ENCODE assay signal across 8 mouse cellular contexts in the genomic region with DNA sequence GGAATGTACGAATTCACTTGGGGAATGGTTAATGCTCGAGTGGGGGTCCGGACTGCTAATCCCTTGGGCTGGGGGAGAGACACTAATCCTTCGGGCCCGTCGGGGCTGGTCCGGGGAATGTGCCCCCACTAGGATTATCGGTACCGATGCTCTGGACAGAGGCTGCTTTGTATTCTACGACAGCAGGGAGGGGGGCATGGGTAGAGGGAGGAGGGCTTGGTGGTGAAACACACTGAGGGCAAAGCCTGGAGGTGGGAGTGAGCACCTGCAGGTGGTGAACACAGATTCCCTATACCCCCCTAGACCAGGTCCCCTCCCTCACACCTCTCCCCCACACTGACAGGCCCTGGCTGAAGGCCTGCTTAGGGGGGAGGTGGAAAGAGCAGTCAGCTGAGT. TPM values are rescaled to one million over a fixed set of nuclear protein-coding genes. Genes with fewer than 3 reads are reported as not detected.
DNase-seq lines count a peak whose midpoint lies in the region; ATAC-seq and TF ChIP-seq lines count a peak whose summit lies in the region.

No protein-coding gene starts in this region.

- H3K4me1 ChIP-seq in heart, embryonic 14.5 days (ENCODE audit: control insufficient read depth in 2 of 2, insufficient read depth in 2 of 2, low read length in 2 of 2) = peaks cover 36 to 49% of the 10 kb centered on the region in 2 experiments
- H3K4me1 ChIP-seq in liver, embryonic 13.5 days (replicated peaks) = peaks cover 62% of the 10 kb centered on the region

- peaks cover 15% of the 10 kb centered on the region for H3K79me3 ChIP-seq in C2C12 (ENCODE audit: low read depth)

- peaks cover 37% of the 10 kb centered on the region for H3K79me2 ChIP-seq in C2C12 (ENCODE audit: control insufficient read depth, insufficient read depth)

- peak overlapping the region; percentile 94 for H3K4me2 ChIP-seq in heart, embryonic 14.5 days (ENCODE audit: low read length)
- H3K4me2 ChIP-seq in liver, embryonic 13.5 days = peak overlapping the region; percentile 94

- peak; percentile 69 for DNase-seq in cerebellum, adult 9-10 months
- no peak for DNase-seq in cerebellum, postnatal 10 days
- no peak for DNase-seq in liver, embryonic 13.5 days
- DNase-seq in testis, postnatal 14 days (ENCODE audit: low spot score) = peak; percentile 64
- no peak for DNase-seq in layer of hippocampus, postnatal 36 days
- DNase-seq in adrenal gland, adult 18-20 months (ENCODE audit: low spot score in 2 of 2) = no peak

- H3K4me3 ChIP-seq in C2C12 (ENCODE audit: insufficient read depth, poor library complexity, severe bottlenecking) = peak overlapping the region; percentile 57
- H3K4me3 ChIP-seq in heart, embryonic 14.5 days (ENCODE audit: control insufficient read depth in 1 of 2, insufficient read depth in 1 of 2, low read depth in 1 of 2, low read length in 2 of 2) = peak overlapping the region; percentile 72 to 78
- peak overlapping the region; percentile 69 for H3K4me3 ChIP-seq in liver, embryonic 13.5 days (replicated peaks)

- WGBS in heart, embryonic 14.5 days = 4% methylated on average over 10 of the region's 10 CpGs
- 12% methylated on average over 10 of the region's 10 CpGs for WGBS in liver, embryonic 13.5 days (ENCODE audit: insufficient replicate concordance)

- H3K36me3 ChIP-seq in C2C12 (ENCODE audit: control insufficient read depth, insufficient read depth) = peaks cover 30% of the 10 kb centered on the region
- peaks cover 24% of the 10 kb centered on the region for H3K36me3 ChIP-seq in heart, embryonic 14.5 days (ENCODE audit: control insufficient read depth, insufficient read depth, low read length)
- H3K36me3 ChIP-seq in liver, embryonic 13.5 days = peaks cover 19% of the 10 kb centered on the region

- TF ChIP-seq CTCF in C2C12 (IDR thresholded peaks at IDR 0.05; ENCODE audit: control insufficient read depth, insufficient read depth, insufficient read length) = no peak

- ATAC-seq in heart, embryonic 14.5 days (ENCODE audit: insufficient number of reproducible peaks, insufficient read depth, low FRiP score, low read depth) = no peak
- no peak for ATAC-seq in liver, embryonic 13.5 days (ENCODE audit: low read depth)

- no peaks in the 10 kb centered on the region for H3K9me3 ChIP-seq in heart, embryonic 14.5 days (ENCODE audit: control insufficient read depth, low read length)
- no peaks in the 10 kb centered on the region for H3K9me3 ChIP-seq in liver, embryonic 13.5 days (replicated peaks)

- peak overlapping the region; percentile 92 for H3ac ChIP-seq in C2C12 (ENCODE audit: control insufficient read depth, insufficient read length, low read depth)

- H3K27me3 ChIP-seq in C2C12 (ENCODE audit: control insufficient read depth, insufficient read depth, insufficient read length) = no peaks in the 10 kb centered on the region
- H3K27me3 ChIP-seq in heart, embryonic 14.5 days (ENCODE audit: control insufficient read depth, insufficient read depth, low read length) = no peaks in the 10 kb centered on the region
- no peaks in the 10 kb centered on the region for H3K27me3 ChIP-seq in liver, embryonic 13.5 days

- peak overlapping the region; percentile 85 for H3K9ac ChIP-seq in heart, embryonic 14.5 days (ENCODE audit: low read length)
- H3K9ac ChIP-seq in liver, embryonic 13.5 days = peak overlapping the region; percentile 88

- H3K27ac ChIP-seq in heart, embryonic 14.5 days (replicated peaks in 1 of 2; ENCODE audit: control insufficient read depth in 1 of 2, insufficient read depth in 1 of 2, low read depth in 2 of 2, low read length in 2 of 2) = no peak overlapping the region
- no peak overlapping the region for H3K27ac ChIP-seq in liver, embryonic 13.5 days

TF ChIP-seq in C2C12, 6 proteins besides CTCF, POLR2A, EP300 and RAD21:
- no peak for TF ChIP-seq FOSL1 (IDR thresholded peaks at IDR 0.05; ENCODE audit: insufficient read depth, low read length, poor library complexity, severe bottlenecking)

RNA-seq across cellular contexts. Expression of gene Slc4a2, which starts 2.4 kb away (rescaled TPM):
- polyA plus RNA-seq in C2C12 (2012; fragmentation: generic; extraction: Trizol) = 76.4 TPM
- 18.7 and 20.4 TPM in 2 replicates for polyA plus RNA-seq in heart, embryonic 14.5 days (2014; fragmentation: Nextera tagmentation; extraction: Ambion mirVana)
- 9.0 and 10.8 TPM in 2 replicates for polyA plus RNA-seq in liver, embryonic 13.5 days (2015; fragmentation: Nextera tagmentation; extraction: Ambion mirVana)
- 10 to 100 TPM; 25.6 to 33.2 TPM for total RNA-seq in layer of hippocampus, postnatal 36 days (2021)
- total RNA-seq in adrenal gland, adult 18-20 months (2021) = 10 to 100 TPM; 49.3 to 62.3 TPM

RNA-seq across cellular contexts. Expression of gene Cdk5, which starts 2.7 kb away (rescaled TPM):
- 33.4 TPM for polyA plus RNA-seq in C2C12 (2012; fragmentation: generic; extraction: Trizol)
- 28.6 and 31.0 TPM in 2 replicates for polyA plus RNA-seq in heart, embryonic 14.5 days (2014; fragmentation: Nextera tagmentation; extraction: Ambion mirVana)
- polyA plus RNA-seq in liver, embryonic 13.5 days (2015; fragmentation: Nextera tagmentation; extraction: Ambion mirVana) = 10.9 and 11.3 TPM in 2 replicates
- 100 to 1,000 TPM; 122 TPM for total RNA-seq in layer of hippocampus, postnatal 36 days (2021)
- total RNA-seq in adrenal gland, adult 18-20 months (2021) = 10 to 100 TPM; 42.4 to 47.5 TPM

RNA-seq across cellular contexts. Expression of gene Asic3, which starts 12.8 kb away (rescaled TPM):
- 0.19 TPM for polyA plus RNA-seq in C2C12 (2012; fragmentation: generic; extraction: Trizol)
- polyA plus RNA-seq in heart, embryonic 14.5 days (2014; fragmentation: Nextera tagmentation; extraction: Ambion mirVana) = 0.12 TPM in 1 of 2 replicates, not detected in the other
- polyA plus RNA-seq in liver, embryonic 13.5 days (2015; fragmentation: Nextera tagmentation; extraction: Ambion mirVana) = not detected in 2 replicates
- total RNA-seq in layer of hippocampus, postnatal 36 days (2021) = under 1 TPM in 1 of 2 experiments, not detected in 1; 0.23 TPM
- total RNA-seq in adrenal gland, adult 18-20 months (2021) = under 1 TPM in 1 of 2 experiments, not detected in 1; 0.33 TPM

RNA-seq across cellular contexts. Expression of gene Fastk, which starts 19.1 kb away (rescaled TPM):
- 90.3 TPM for polyA plus RNA-seq in C2C12 (2012; fragmentation: generic; extraction: Trizol)
- 157 and 181 TPM in 2 replicates for polyA plus RNA-seq in heart, embryonic 14.5 days (2014; fragmentation: Nextera tagmentation; extraction: Ambion mirVana)
- 56.0 and 59.0 TPM in 2 replicates for polyA plus RNA-seq in liver, embryonic 13.5 days (2015; fragmentation: Nextera tagmentation; extraction: Ambion mirVana)
- 100 to 1,000 TPM; 121 to 144 TPM for total RNA-seq in layer of hippocampus, postnatal 36 days (2021)
- total RNA-seq in adrenal gland, adult 18-20 months (2021) = 100 to 1,000 TPM in 1 of 2 experiments, 10 to 100 TPM in 1; 94.6 to 117 TPM

RNA-seq across cellular contexts. Expression of gene Tmub1, which starts 21.6 kb away (rescaled TPM):
- polyA plus RNA-seq in C2C12 (2012; fragmentation: generic; extraction: Trizol) = 9.8 TPM
- 18.3 and 20.5 TPM in 2 replicates for polyA plus RNA-seq in heart, embryonic 14.5 days (2014; fragmentation: Nextera tagmentation; extraction: Ambion mirVana)
- polyA plus RNA-seq in liver, embryonic 13.5 days (2015; fragmentation: Nextera tagmentation; extraction: Ambion mirVana) = 5.8 and 7.3 TPM in 2 replicates
- 10 to 100 TPM; 18.6 to 19.8 TPM for total RNA-seq in layer of hippocampus, postnatal 36 days (2021)
- 10 to 100 TPM; 11.7 to 13.2 TPM for total RNA-seq in adrenal gland, adult 18-20 months (2021)

Comparison
In these comparisons a context has a peak if more than half of its experiments do, and no peak if none do; other contexts are left out.
1. DNase-seq: peak in cerebellum, adult 9-10 months (single experiment) and testis, postnatal 14 days (single experiment); none in cerebellum, postnatal 10 days (0 of 2), liver, embryonic 13.5 days (single experiment), layer of hippocampus, postnatal 36 days (0 of 2) and adrenal gland, adult 18-20 months (0 of 2).
2. Peak in every context shown above with its lines, with median percentiles within 50 percentile points of each other: H3K4me3 ChIP-seq.